Mouse (Mus musculus) forebrain, embryonic 16.5 days (tissue): ENCODE measurements around the gene Fcrlb. TPM values are rescaled to one million over a fixed set of nuclear protein-coding genes. Genes with fewer than 3 reads are reported as not detected.
"Not testable (repeated sequence)": the region's sequence is repeated elsewhere in the genome, so short reads cannot be mapped to it uniquely, and the experiment has no call there.

ENCODE experiments used
- ATAC-seq: fragments of 200-750 bp; cut with Nextera tagmentation; 2 replicates; pipeline ENCODE4 v1.8.0; 2017; ENCODE audit warnings: mild to moderate bottlenecking, moderate library complexity
- H3K27ac ChIP-seq: fragments of 300-500 bp; sonication (generic); 2 replicates; pipeline ENCODE4 v1.5.1; 2014; ENCODE audit warnings: low read length, control low read depth
- H3K27me3 ChIP-seq: fragments of 300-500 bp; sonication (generic); replicated peaks from 2 replicates; pipeline ENCODE4 v1.6.1; 2014; ENCODE audit warnings: low read length; ENCODE audit not compliant: control insufficient read depth, insufficient read depth
- H3K36me3 ChIP-seq: fragments of 300-500 bp; sonication (generic); 2 replicates; pipeline ENCODE4 v1.6.1; 2014; ENCODE audit not compliant: control insufficient read depth, insufficient read depth
- H3K4me1 ChIP-seq: fragments of 300-500 bp; sonication (generic); replicated peaks from 2 replicates; pipeline ENCODE4 v1.6.1; 2014; ENCODE audit warnings: low read length; ENCODE audit not compliant: control insufficient read depth, insufficient read depth
- H3K4me2 ChIP-seq: fragments of 300-500 bp; sonication (generic); 2 replicates; pipeline ENCODE4 v1.6.1; 2014; ENCODE audit warnings: mild to moderate bottlenecking, low read length, control low read depth
- H3K4me3 ChIP-seq: fragments of 300-500 bp; sonication (generic); replicated peaks from 2 replicates; pipeline ENCODE4 v1.5.1; 2014; ENCODE audit warnings: mild to moderate bottlenecking, low read length, control low read depth
- H3K9ac ChIP-seq: fragments of 300-500 bp; sonication (generic); replicated peaks from 2 replicates; pipeline ENCODE4 v1.6.1; 2014; ENCODE audit warnings: low read depth, low read length, control low read depth
- H3K9me3 ChIP-seq: fragments of 300-500 bp; sonication (generic); 2 replicates; pipeline ENCODE4 v1.6.1; 2016; ENCODE audit warnings: low read length; ENCODE audit not compliant: control insufficient read depth
- WGBS: fragments of 180-500 bp; shearing (Covaris S2); extraction: QIAGEN DNeasy Blood & Tissue Kit; methylation state at CpG from one replicate; pipeline ENCODE4 v1.1.7; 2014; 5-methylcytosine and 5-hydroxymethylcytosine counted together
- polyA plus RNA-seq: library from polyadenylated mRNA; unstranded; fragments of >200 nt; fragmentation: Nextera tagmentation; extraction: Ambion mirVana; gene quantifications from 2 replicates; pipeline ENCODE4 v1.2.1, GENCODE M21; 2015

Fcrlb gene
- 0.22 TPM in 1 of 2 replicates, not detected in the other for polyA plus RNA-seq

DNA sequence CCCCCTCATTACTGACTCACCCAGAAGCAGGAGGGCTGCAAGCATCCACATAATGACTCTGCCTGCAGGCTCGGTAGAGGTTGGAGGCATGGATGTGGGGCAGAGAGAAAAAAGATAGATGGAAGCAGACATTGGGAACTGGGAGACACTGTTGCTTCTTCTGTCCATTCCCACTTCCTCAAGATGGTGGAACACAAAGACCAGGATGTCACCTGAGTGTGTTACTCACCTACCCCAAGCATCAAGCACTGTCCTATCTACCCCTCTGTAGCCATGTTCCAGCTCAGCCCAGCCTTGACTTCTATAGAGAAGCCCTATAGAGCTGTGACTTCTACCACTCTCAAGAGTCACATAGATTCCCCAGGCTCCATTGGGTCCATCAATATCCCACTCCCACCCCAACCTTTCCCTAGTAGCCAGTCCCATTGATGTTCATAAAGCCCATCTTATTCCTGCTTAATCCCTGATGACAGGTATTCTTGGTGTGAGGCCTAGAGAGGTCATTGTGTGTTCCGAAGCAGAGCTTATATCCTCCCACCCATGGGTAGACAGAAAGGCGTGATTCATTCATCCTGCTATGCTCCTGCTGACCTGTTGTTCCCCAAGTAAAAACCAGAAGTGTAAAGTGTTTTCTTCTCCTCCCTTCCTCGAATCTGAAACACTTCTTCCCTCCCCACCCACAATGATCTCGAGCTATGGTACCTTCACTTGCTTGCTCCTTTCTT lies at the start of gene Fcrlb:
Fcrlb (minus strand) TSS at position 51 of the 725 bp plus-strand sequence.
- no peak within 1 kb of the TSS for H3K4me3 ChIP-seq
- no peaks in the 10 kb centered on the region for H3K9me3 ChIP-seq
- no peak within 1 kb of the TSS for H3K4me2 ChIP-seq
- ATAC-seq = no peak
- peaks cover 6% of the 10 kb centered on the region for H3K4me1 ChIP-seq
- H3K36me3 ChIP-seq = no peaks in the 10 kb centered on the region
- no peak within 1 kb of the TSS for H3K9ac ChIP-seq
- 64% methylated on average over 5 of the region's 5 CpGs for WGBS
- H3K27me3 ChIP-seq = peaks cover 11% of the 10 kb centered on the region
- H3K27ac ChIP-seq = no peak within 1 kb of the TSS

GRCm38 (mm10) chr1:170962301-170962700 lies 49.6 kb upstream of the Fcrlb start:
- ATAC-seq = no peak
- H3K4me1 ChIP-seq = no peaks in the 10 kb centered on the region
- H3K4me3 ChIP-seq = no peak overlapping the region
- H3K27ac ChIP-seq = no peak overlapping the region
- no peaks in the 10 kb centered on the region for H3K27me3 ChIP-seq
- no peaks in the 10 kb centered on the region for H3K36me3 ChIP-seq
- 86% methylated on average over 2 of the region's 2 CpGs for WGBS
- no peak overlapping the region for H3K9ac ChIP-seq
- no peaks in the 10 kb centered on the region for H3K9me3 ChIP-seq
- no peak overlapping the region for H3K4me2 ChIP-seq

GRCm38 (mm10) chr1:170961101-170961500 lies 48.4 kb upstream of the Fcrlb start:
- WGBS = 78% methylated on average over 6 of the region's 6 CpGs
- H3K4me3 ChIP-seq = no peak overlapping the region
- no peaks in the 10 kb centered on the region for H3K27me3 ChIP-seq
- H3K9me3 ChIP-seq = no peaks in the 10 kb centered on the region
- no peak overlapping the region for H3K27ac ChIP-seq
- no peaks in the 10 kb centered on the region for H3K36me3 ChIP-seq
- no peak overlapping the region for H3K4me2 ChIP-seq
- no peak overlapping the region for H3K9ac ChIP-seq
- ATAC-seq = no peak
- H3K4me1 ChIP-seq = no peaks in the 10 kb centered on the region

DNA sequence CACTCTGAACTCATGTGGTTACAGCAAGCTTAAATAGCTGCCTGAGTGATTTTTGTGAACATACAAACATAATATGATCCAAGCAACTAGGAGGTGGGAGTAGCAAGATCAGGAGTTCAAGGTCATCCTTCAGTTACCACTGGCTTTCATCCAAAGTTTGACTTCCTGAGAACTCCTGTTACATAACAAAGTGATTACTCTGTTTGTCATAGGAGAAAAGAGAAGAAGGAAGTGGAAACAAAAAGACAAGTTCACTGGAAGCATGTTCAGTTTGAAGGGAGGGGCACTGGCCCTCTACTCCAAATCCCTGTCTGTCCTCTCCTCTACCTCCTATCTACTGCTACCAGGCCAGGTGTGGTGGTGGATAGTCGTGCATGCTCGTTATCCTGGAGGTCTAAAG lies 47.0 kb upstream of the Fcrlb start:
- WGBS = 78% methylated on average over 2 of the region's 2 CpGs
- no peak for ATAC-seq
- no peaks in the 10 kb centered on the region for H3K36me3 ChIP-seq
- no peak overlapping the region for H3K4me2 ChIP-seq
- no peaks in the 10 kb centered on the region for H3K9me3 ChIP-seq
- no peaks in the 10 kb centered on the region for H3K27me3 ChIP-seq
- H3K27ac ChIP-seq = no peak overlapping the region
- no peaks in the 10 kb centered on the region for H3K4me1 ChIP-seq
- H3K4me3 ChIP-seq = no peak overlapping the region
- H3K9ac ChIP-seq = no peak overlapping the region

DNA sequence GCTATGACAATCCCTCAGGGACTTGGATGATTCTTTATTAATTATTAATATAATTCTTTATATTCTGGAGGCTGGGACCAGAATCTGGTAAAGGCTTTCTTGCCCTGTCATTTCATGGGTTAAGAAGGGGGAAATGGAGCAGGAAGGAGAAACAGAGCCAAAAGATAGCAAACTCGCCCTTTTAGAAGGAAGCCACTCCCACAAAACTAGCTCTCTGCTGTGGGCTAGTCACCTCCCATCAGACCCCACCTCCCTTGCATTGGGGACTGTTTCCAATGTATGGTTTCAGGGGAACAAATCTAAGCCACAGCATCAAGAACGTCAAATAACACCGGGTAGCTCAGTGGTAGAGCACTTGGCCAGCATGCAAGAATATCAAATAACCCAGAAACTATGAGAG lies 45.5 kb upstream of the Fcrlb start:
- 71% methylated on average over 3 of the region's 3 CpGs for WGBS

DNA sequence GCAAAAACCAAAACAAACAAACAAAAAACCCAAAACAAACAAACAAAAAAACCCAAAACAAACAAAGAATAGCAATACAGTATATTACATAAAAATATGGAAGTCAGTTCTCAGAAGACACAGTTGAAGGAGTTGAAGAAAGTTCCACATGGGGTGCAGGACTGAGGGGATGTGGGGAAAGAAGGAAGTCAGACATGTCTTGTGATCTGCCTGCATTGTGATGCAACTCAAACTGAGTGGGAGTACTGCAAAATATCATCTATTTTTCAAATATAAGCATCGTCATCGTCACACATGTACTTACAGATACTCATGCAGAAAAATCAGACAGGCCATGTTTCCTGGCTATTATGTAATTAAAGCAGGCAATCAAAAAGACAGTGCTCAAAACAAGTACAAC lies 40.5 kb upstream of the Fcrlb start:
- no peak overlapping the region for H3K4me3 ChIP-seq
- H3K4me1 ChIP-seq = no peaks in the 10 kb centered on the region
- H3K36me3 ChIP-seq = no peaks in the 10 kb centered on the region
- no peak overlapping the region for H3K4me2 ChIP-seq
- WGBS = 94% methylated on average over 2 of the region's 2 CpGs
- no peaks in the 10 kb centered on the region for H3K27me3 ChIP-seq
- H3K27ac ChIP-seq = no peak overlapping the region
- no peak for ATAC-seq
- no peaks in the 10 kb centered on the region for H3K9me3 ChIP-seq
- H3K9ac ChIP-seq = no peak overlapping the region

More for the DNA sequence above, 45.5 kb upstream of the Fcrlb start:
- Histone ChIP-seq H3K27me3 (no peaks in the 10 kb centered on the region), H3K4me2 (no peak overlapping the region), H3K9ac (no peak overlapping the region), H3K36me3 (no peaks in the 10 kb centered on the region), H3K4me3 (no peak overlapping the region), H3K27ac (no peak overlapping the region), H3K9me3 (no peaks in the 10 kb centered on the region), H3K4me1 (no peaks in the 10 kb centered on the region)
- ATAC-seq = no peak

DNA sequence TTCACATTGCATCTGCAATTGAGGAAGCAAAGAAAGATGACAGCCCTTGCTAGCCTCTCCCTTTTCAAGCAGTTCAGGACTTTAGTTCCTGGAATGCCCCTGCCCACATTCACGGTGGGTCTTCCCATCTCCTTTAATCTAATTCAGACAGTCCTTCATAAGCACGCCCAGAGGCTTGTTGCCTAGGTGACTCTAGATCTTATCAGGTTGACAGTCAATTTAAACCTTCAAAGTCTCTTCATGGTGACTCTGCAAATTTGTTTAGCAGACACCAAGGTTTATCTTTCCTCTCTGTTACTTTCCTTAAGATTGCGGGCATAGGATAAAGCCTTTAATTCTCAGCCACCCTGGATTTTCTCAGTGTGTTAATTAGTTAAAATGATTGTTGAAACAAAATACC lies 38.0 kb upstream of the Fcrlb start:
- H3K9me3 ChIP-seq = no peaks in the 10 kb centered on the region
- no peak for ATAC-seq
- no peak overlapping the region for H3K4me3 ChIP-seq
- 76% methylated on average over 3 of the region's 3 CpGs for WGBS
- H3K36me3 ChIP-seq = no peaks in the 10 kb centered on the region
- no peaks in the 10 kb centered on the region for H3K27me3 ChIP-seq
- no peak overlapping the region for H3K4me2 ChIP-seq
- H3K4me1 ChIP-seq = no peaks in the 10 kb centered on the region
- no peak overlapping the region for H3K9ac ChIP-seq
- H3K27ac ChIP-seq = no peak overlapping the region

- ATAC-seq, H3K4me3 ChIP-seq, H3K9ac ChIP-seq, H3K27me3 ChIP-seq, H3K4me1 ChIP-seq, H3K27ac ChIP-seq, H3K36me3 ChIP-seq, H3K9me3 ChIP-seq, H3K4me2 ChIP-seq: not testable (repeated sequence)
- 88% methylated on average over 2 of the region's 9 CpGs for WGBS
Observed at GRCm38 (mm10) chr1:170944908-170945307, 32.2 kb upstream of the Fcrlb start.

DNA sequence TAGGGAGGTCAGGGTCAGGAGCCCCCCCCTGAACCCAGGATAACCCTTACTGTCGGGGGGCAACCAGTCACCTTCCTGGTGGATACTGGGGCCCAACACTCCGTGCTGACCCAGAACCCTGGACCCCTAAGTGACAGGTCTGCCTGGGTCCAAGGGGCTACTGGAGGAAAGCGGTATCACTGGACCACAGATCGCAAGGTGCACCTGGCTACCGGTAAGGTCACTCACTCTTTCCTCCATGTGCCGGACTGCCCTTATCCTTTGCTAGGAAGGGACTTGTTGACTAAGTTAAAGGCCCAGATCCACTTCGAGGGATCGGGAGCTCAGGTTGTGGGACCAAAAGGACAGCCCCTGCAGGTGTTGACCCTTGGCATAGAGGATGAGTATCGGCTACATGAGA lies 31.4 kb upstream of the Fcrlb start:
- ATAC-seq, H3K27me3 ChIP-seq, H3K4me3 ChIP-seq, H3K27ac ChIP-seq, H3K9ac ChIP-seq, H3K4me1 ChIP-seq, H3K9me3 ChIP-seq, H3K36me3 ChIP-seq, H3K4me2 ChIP-seq: not testable (repeated sequence)
- 96% methylated on average over 9 of the region's 9 CpGs for WGBS

DNA sequence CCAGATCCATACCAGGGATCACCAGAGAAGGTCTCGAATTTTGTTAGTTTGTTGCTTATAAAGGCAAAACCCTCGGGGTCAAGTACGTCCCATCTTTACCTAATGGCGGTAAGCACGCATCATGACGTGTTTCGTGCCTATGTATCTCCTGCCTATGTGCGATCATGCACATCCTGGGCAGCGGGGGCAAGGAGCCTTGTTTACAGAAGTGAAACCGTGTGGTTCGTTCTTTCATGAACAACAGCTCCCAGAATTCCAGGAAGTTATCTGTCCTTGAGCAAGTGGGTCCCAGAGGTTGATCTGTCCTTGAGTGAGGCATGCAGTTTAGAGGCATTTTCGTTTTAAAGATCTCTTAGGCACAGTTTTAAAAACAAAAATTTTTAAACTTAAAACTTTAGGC lies 26.5 kb upstream of the Fcrlb start:
- WGBS = 90% methylated on average over 12 of the region's 12 CpGs
- no peak overlapping the region for H3K9ac ChIP-seq
- H3K4me1 ChIP-seq = no peaks in the 10 kb centered on the region
- H3K27ac ChIP-seq = no peak overlapping the region
- no peak overlapping the region for H3K4me3 ChIP-seq
- no peak overlapping the region for H3K4me2 ChIP-seq
- H3K36me3 ChIP-seq = no peaks in the 10 kb centered on the region
- no peaks in the 10 kb centered on the region for H3K27me3 ChIP-seq
- no peak for ATAC-seq
- no peaks in the 10 kb centered on the region for H3K9me3 ChIP-seq
